Mouse (Mus musculus) midbrain, embryonic 14.5 days (tissue): Measurements from ENCODE around the gene Pnlip. TPM values are rescaled to one million over a fixed set of nuclear protein-coding genes. Genes with fewer than 3 reads are reported as not detected.

ENCODE experiments used
- polyA plus RNA-seq: library from polyadenylated mRNA; unstranded; fragments of >200 nt; fragmentation: Nextera tagmentation; extraction: Ambion mirVana; gene quantifications from 2 replicates; pipeline ENCODE4 v1.2.1, GENCODE M21; 2014

Gene Pnlip
- polyA plus RNA-seq, 1 experiment from 2014 or later = not detected

Other genes starting within 250 kb of the Pnlip start
- 34.7 and 40.5 TPM in 2 replicates for gene Gfra1, start 196.6 kb upstream of the Pnlip start, polyA plus RNA-seq
- not detected in 2 replicates for gene Ccdc172, start 140.5 kb upstream of the Pnlip start, polyA plus RNA-seq
- gene Pnliprp1, start 76.4 kb downstream of the Pnlip start, polyA plus RNA-seq = not detected in 2 replicates
- not detected in 2 replicates for gene Pnliprp2, start 107.2 kb downstream of the Pnlip start, polyA plus RNA-seq
- gene 1700019N19Rik, start 142.0 kb downstream of the Pnlip start, polyA plus RNA-seq = not detected in 2 replicates